7 mouse cellular contexts compared by ENCODE assay signal in genomic region chr6:4417247-4417709, GRCm38 (mm10).
DNase-seq lines count a peak whose midpoint lies in the region; ATAC-seq lines count a peak whose summit lies in the region.

No protein-coding gene starts in this region.

- H3K36me3 ChIP-seq in intestine, embryonic 16.5 days (ENCODE audit: control insufficient read depth, insufficient read depth, low read length) = no peaks in the 10 kb centered on the region
- no peaks in the 10 kb centered on the region for H3K36me3 ChIP-seq in midbrain, embryonic 14.5 days (ENCODE audit: control insufficient read depth, insufficient read depth, low read length)

- no peaks in the 10 kb centered on the region for H3K27me3 ChIP-seq in intestine, embryonic 16.5 days (replicated peaks; ENCODE audit: control insufficient read depth, insufficient read depth, low read length)
- no peaks in the 10 kb centered on the region for H3K27me3 ChIP-seq in midbrain, embryonic 14.5 days (ENCODE audit: control insufficient read depth, insufficient read depth, low read length)

- H3K27ac ChIP-seq in intestine, embryonic 16.5 days (ENCODE audit: low read length) = 0 out of 2 replicates have a peak overlapping the region, but pooled peaks have one; percentile 31
- H3K27ac ChIP-seq in midbrain, embryonic 14.5 days (replicated peaks; ENCODE audit: low read depth, low read length) = 0 out of 2 replicates have a peak overlapping the region, but pooled peaks have one; percentile 26

- H3K4me1 ChIP-seq in intestine, embryonic 16.5 days (ENCODE audit: control insufficient read depth, insufficient read depth, low read length) = no peaks in the 10 kb centered on the region
- H3K4me1 ChIP-seq in midbrain, embryonic 14.5 days (ENCODE audit: control insufficient read depth, insufficient read depth, low read length) = 0 out of 2 replicates have a peak, but pooled peaks cover 7% of the 10 kb centered on the region

- peak; percentile 79 for ATAC-seq in intestine, embryonic 16.5 days
- ATAC-seq in midbrain, embryonic 14.5 days (ENCODE audit: low FRiP score, low TSS enrichment) = peak; percentile 70; the same call in 1 of the 2 replicates

- 0 out of 2 replicates have a peak overlapping the region, but pooled peaks have one; percentile 23 for H3K4me2 ChIP-seq in intestine, embryonic 16.5 days (ENCODE audit: low read depth, low read length)
- H3K4me2 ChIP-seq in midbrain, embryonic 14.5 days (ENCODE audit: low read length) = no peak overlapping the region

- H3K9ac ChIP-seq in intestine, embryonic 16.5 days (ENCODE audit: low read depth, low read length) = no peak overlapping the region
- no peak overlapping the region for H3K9ac ChIP-seq in midbrain, embryonic 14.5 days (replicated peaks; ENCODE audit: low read length)

- 26% methylated on average over 6 of the region's 6 CpGs for WGBS in intestine, embryonic 16.5 days
- 41% methylated on average over 6 of the region's 6 CpGs for WGBS in midbrain, embryonic 14.5 days

- DNase-seq in ES-CJ7 (ENCODE audit: low read depth, low spot score) (peak; percentile 9), R1 (ENCODE audit: low read depth, low spot score) (peak; percentile 5)
- DNase-seq in heart, adult 11 months = peak; percentile 83
- peak; percentile 70 for DNase-seq in midbrain, embryonic 14.5 days
- DNase-seq in thymus, postnatal 14 days = no peak
- no peak for DNase-seq in natural killer cell, adult 2 months (ENCODE audit: low spot score in 2 of 2)

- H3K9me3 ChIP-seq in intestine, embryonic 16.5 days (ENCODE audit: control insufficient read depth, low read length) = no peaks in the 10 kb centered on the region
- H3K9me3 ChIP-seq in midbrain, embryonic 14.5 days (ENCODE audit: control insufficient read depth, low read length) = no peaks in the 10 kb centered on the region

- H3K4me3 ChIP-seq in intestine, embryonic 16.5 days (ENCODE audit: low read length) = no peak overlapping the region
- no peak overlapping the region for H3K4me3 ChIP-seq in midbrain, embryonic 14.5 days (replicated peaks; ENCODE audit: low read depth, low read length)

Comparison
In these comparisons a context has a peak if more than half of its experiments do, and no peak if none do; other contexts are left out.
1. DNase-seq: peak in ES-CJ7 (single experiment), R1 (single experiment), heart, adult 11 months (single experiment) and midbrain, embryonic 14.5 days (single experiment); none in thymus, postnatal 14 days (single experiment) and natural killer cell, adult 2 months (0 of 2).